In the genomic region with DNA sequence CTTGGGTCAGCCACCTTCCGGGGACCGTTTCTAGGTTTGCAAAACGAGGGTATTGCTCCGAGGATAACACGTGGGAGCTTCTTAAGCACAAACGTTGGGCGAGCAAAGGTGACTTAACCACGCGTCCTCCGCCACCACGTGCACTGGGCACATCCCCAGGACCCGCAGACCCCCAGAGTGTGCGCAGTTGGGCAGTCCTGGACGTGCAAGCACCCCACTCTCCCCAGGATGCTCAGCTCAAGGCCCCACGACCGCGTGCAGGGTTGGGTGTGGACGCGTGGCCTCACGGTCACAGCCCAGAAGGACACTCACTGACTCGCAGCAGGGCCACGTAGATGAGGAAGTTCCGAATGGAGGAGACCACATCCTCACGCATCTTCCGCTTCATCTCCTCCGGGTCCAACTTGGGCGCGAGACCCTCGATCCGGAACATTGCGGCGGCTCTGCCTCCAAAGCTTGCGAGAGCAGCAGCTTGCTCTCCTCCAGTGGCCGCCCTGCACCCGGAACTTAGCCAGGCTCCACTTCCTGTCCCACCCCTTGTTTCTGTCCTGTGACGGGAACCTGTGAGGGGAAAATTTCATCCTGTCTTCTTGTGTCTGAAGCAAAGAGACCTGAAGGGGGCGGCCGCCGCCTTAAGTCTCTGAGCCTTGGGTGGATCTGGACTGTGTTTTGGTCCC, we compare ENCODE assay signal across 1 mouse cellular context.
TF ChIP-seq lines count a peak whose summit lies in the region.

A gene (minus strand): TSS at position 514 of the 677 bp plus-strand sequence.

TF ChIP-seq in CH12.LX, 34 proteins besides CTCF, POLR2A, EP300 and RAD21 (continued from another document):
- TF ChIP-seq JUN (IDR thresholded peaks at IDR 0.05; ENCODE audit: insufficient read depth, low read depth, low read length) (no peak), USF1 (IDR thresholded peaks at IDR 0.05; ENCODE audit: low read depth, low read length) (peak; percentile 8; the same call in 1 of the 2 replicates), MEF2A (IDR thresholded peaks at IDR 0.05; ENCODE audit: borderline replicate concordance, low read depth, low read length) (no peak), IRF4 (IDR thresholded peaks at IDR 0.05; ENCODE audit: low read depth, low read length) (peak; percentile 72; the same call in 1 of the 2 replicates), UBTF (IDR thresholded peaks at IDR 0.05; ENCODE audit: low read depth, low read length) (no peak), PAX5 (IDR thresholded peaks at IDR 0.05; ENCODE audit: low read length) (no peak), ETS1 (conservative IDR thresholded peaks at IDR 0.05; ENCODE audit: low read depth, low read length) (peak; percentile 23; the same call in 1 of the 2 replicates), MYC (IDR thresholded peaks at IDR 0.05; ENCODE audit: low read depth, low read length) (peak; percentile 89), USF2 (conservative IDR thresholded peaks at IDR 0.05; ENCODE audit: low read depth, low read length) (no peak), SMC3 (IDR thresholded peaks at IDR 0.05; ENCODE audit: low read depth, low read length) (peak; percentile 69), ELF1 (IDR thresholded peaks at IDR 0.05; ENCODE audit: low read depth, low read length) (peak; percentile 97), BHLHE40 (IDR thresholded peaks at IDR 0.05; ENCODE audit: low read depth, low read length) (no peak), NELFE (IDR thresholded peaks at IDR 0.05; ENCODE audit: low read depth, low read length) (peak; percentile 88), KAT2A (IDR thresholded peaks at IDR 0.05; ENCODE audit: insufficient replicate concordance, low read length) (peak; percentile 82; the same call in 1 of the 2 replicates), MAZ (IDR thresholded peaks at IDR 0.05; ENCODE audit: low read depth, low read length) (peak; percentile 62; the same call in 1 of the 2 replicates), SIN3A (IDR thresholded peaks at IDR 0.05; ENCODE audit: low read length) (peak; percentile 96), ZKSCAN1 (IDR thresholded peaks at IDR 0.05; ENCODE audit: borderline replicate concordance, low read depth, low read length) (no peak), CHD1 (IDR thresholded peaks at IDR 0.05; ENCODE audit: low read depth, low read length) (0 out of 2 replicates have a peak, but pooled peaks have one; percentile 29), MXI1 (IDR thresholded peaks at IDR 0.05; ENCODE audit: low read depth, low read length) (peak; percentile 68), CHD2 (IDR thresholded peaks at IDR 0.05; ENCODE audit: low read length) (peak; percentile 57), MAFK (IDR thresholded peaks at IDR 0.05; ENCODE audit: insufficient replicate concordance, low read length) (peak; percentile 47; the same call in 1 of the 2 replicates)
